Mouse (Mus musculus) limb, embryonic 10.5 days (tissue): ENCODE measurements around the gene Mtmr10. TPM values are rescaled to one million over a fixed set of nuclear protein-coding genes. Genes with fewer than 3 reads are reported as not detected.

Source experiments
- DNase-seq: peaks from one replicate; pipeline ENCODE4 v3.0.0-alpha.2; 2017; ENCODE audit warnings: low spot score
- H3K27ac ChIP-seq: fragments of 300-500 bp; sonication (generic); 2 replicates; pipeline ENCODE4 v1.5.1; 2016; ENCODE audit warnings: mild to moderate bottlenecking
- H3K27me3 ChIP-seq: fragments of 300-500 bp; sonication (generic); 2 replicates; pipeline ENCODE4 v1.6.1; 2016; ENCODE audit warnings: low read depth, mild to moderate bottlenecking; ENCODE audit not compliant: poor library complexity, severe bottlenecking
- H3K36me3 ChIP-seq: fragments of 300-500 bp; sonication (generic); 2 replicates; pipeline ENCODE4 v1.6.1; 2016; ENCODE audit warnings: mild to moderate bottlenecking, moderate library complexity
- H3K4me1 ChIP-seq: fragments of 300-500 bp; sonication (generic); 2 replicates; pipeline ENCODE4 v1.6.1; 2016
- H3K4me3 ChIP-seq: fragments of 300-500 bp; sonication (generic); 2 replicates; pipeline ENCODE4 v1.5.1; 2016; ENCODE audit warnings: mild to moderate bottlenecking, moderate library complexity
- H3K9me3 ChIP-seq: fragments of 300-500 bp; sonication (generic); replicated peaks from 2 replicates; pipeline ENCODE4 v1.6.1; 2016; ENCODE audit warnings: mild to moderate bottlenecking
- WGBS: fragments of 180-500 bp; shearing (Covaris S2); methylation state at CpG from one replicate; pipeline ENCODE4 v1.1.7; 2016; 5-methylcytosine and 5-hydroxymethylcytosine counted together
- microRNA-seq: library from miRNA; unstranded; fragments of <30 nt; microRNA quantifications from one replicate; pipeline ENCODE4, GENCODE M21; 2017
- polyA plus RNA-seq: library from polyadenylated mRNA; unstranded; fragments of >200 nt; fragmentation: Nextera tagmentation; extraction: Ambion mirVana; gene quantifications from 2 replicates; pipeline ENCODE4 v1.2.1, GENCODE M21; 2016

Mtmr10 gene
- polyA plus RNA-seq, 1 experiment from 2014 or later: 10.5 TPM

GRCm38 (mm10) chr7:64358666-64359065 lies 71.2 kb downstream of the Mtmr10 start:
- Histone ChIP-seq H3K9me3 (no peaks in the 10 kb centered on the region), H3K36me3 (peaks cover 89% of the 10 kb centered on the region), H3K4me3 (no peak overlapping the region), H3K27me3 (no peaks in the 10 kb centered on the region), H3K4me1 (no peaks in the 10 kb centered on the region), H3K27ac (no peak overlapping the region)
- 89% methylated on average over 6 of the region's 6 CpGs for WGBS
- DNase-seq: no peak

GRCm38 (mm10) chr7:64359943-64360585 lies 72.6 kb downstream of the Mtmr10 start:
- H3K4me3 ChIP-seq: no peak overlapping the region
- H3K27ac ChIP-seq: no peak overlapping the region
- no peaks in the 10 kb centered on the region for H3K4me1 ChIP-seq
- DNase-seq: no peak
- H3K36me3 ChIP-seq: peaks cover 90% of the 10 kb centered on the region
- 91% methylated on average over 20 of the region's 20 CpGs for WGBS
- no peaks in the 10 kb centered on the region for H3K27me3 ChIP-seq
- no peaks in the 10 kb centered on the region for H3K9me3 ChIP-seq

- H3K27ac ChIP-seq: no peak overlapping the region
Observed at GRCm38 (mm10) chr7:64360586-64360945, 73.1 kb downstream of the Mtmr10 start.

DNA sequence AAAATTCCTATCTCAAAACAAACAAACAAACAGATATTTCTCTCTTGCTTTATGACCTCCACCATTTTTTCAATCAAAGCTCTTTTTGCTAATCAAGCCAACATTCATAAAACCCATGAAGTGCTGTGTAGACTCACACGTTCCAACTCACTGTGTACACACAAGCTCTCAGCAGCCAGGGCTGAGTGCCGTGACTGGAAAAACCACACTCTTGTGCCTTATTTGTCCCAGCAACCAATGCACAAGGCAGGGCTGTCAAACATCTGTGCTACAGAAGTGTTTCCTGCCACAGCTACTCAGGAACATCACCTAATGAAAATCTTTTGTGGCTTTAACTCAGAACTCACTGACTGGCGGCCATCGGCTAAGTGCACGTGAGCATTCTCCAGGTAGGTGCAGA lies 78.4 kb downstream of the Mtmr10 start:
- no peak for DNase-seq
- Histone ChIP-seq H3K36me3 (peaks cover 93% of the 10 kb centered on the region), H3K4me1 (no peaks in the 10 kb centered on the region), H3K4me3 (no peak overlapping the region), H3K9me3 (no peaks in the 10 kb centered on the region), H3K27ac (no peak overlapping the region), H3K27me3 (no peaks in the 10 kb centered on the region)
- WGBS: 95% methylated on average over 5 of the region's 5 CpGs

More at GRCm38 (mm10) chr7:64360586-64360945, 73.1 kb downstream of the Mtmr10 start:
- H3K4me1 ChIP-seq: no peaks in the 10 kb centered on the region
- DNase-seq: no peak
- H3K9me3 ChIP-seq: no peaks in the 10 kb centered on the region
- 81% methylated on average over 3 of the region's 3 CpGs for whole genome bisulfite sequencing
- no peak overlapping the region for H3K4me3 ChIP-seq
- no peaks in the 10 kb centered on the region for H3K27me3 ChIP-seq
- peaks cover 90% of the 10 kb centered on the region for H3K36me3 ChIP-seq

DNA sequence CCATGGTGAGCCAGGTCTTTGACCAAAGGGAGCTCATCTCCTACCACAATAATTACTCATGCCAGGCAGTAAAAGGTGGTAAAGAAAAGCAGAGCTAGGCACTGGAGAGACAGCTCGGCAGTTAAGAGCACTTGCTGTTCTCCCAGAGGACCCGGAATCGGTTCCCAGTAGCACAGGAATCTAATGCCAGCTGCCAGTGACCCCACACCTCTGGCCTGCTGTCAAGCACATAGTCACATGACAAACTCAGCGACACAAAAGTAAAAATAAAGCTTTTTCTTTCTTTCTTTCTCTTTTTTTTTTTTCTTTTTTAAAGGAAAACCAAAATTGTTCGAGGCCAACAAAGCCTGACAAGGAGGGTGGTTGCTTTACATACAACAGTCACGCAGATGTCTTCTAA lies 82.4 kb downstream of the Mtmr10 start:
- H3K36me3 ChIP-seq: peaks cover 62% of the 10 kb centered on the region
- H3K27ac ChIP-seq: no peak overlapping the region
- H3K9me3 ChIP-seq: no peaks in the 10 kb centered on the region
- DNase-seq: no peak
- peaks cover 6% of the 10 kb centered on the region; the same call in 1 of the 2 replicates for H3K4me1 ChIP-seq
- no peaks in the 10 kb centered on the region for H3K27me3 ChIP-seq
- WGBS: 89% methylated on average over 6 of the region's 6 CpGs
- no peak overlapping the region for H3K4me3 ChIP-seq

GRCm38 (mm10) chr7:64371940-64372878 lies 84.8 kb downstream of the Mtmr10 start:
- WGBS: 91% methylated on average over 23 of the region's 23 CpGs
- no peak for DNase-seq
- H3K4me1 ChIP-seq: peaks cover 6% of the 10 kb centered on the region; the same call in 1 of the 2 replicates
- peaks cover 62% of the 10 kb centered on the region for H3K36me3 ChIP-seq
- H3K27me3 ChIP-seq: no peaks in the 10 kb centered on the region
- H3K27ac ChIP-seq: no peak overlapping the region
- peak overlapping the region; percentile 70; the same call in 1 of the 2 replicates for H3K4me3 ChIP-seq
- H3K9me3 ChIP-seq: no peaks in the 10 kb centered on the region

GRCm38 (mm10) chr7:64373147-64373829 lies 85.8 kb downstream of the Mtmr10 start:
- Histone ChIP-seq H3K27me3 (no peaks in the 10 kb centered on the region), H3K36me3 (peaks cover 65% of the 10 kb centered on the region), H3K4me3 (peak overlapping the region; percentile 70), H3K4me1 (peaks cover 6% of the 10 kb centered on the region; the same call in 1 of the 2 replicates), H3K27ac (peak overlapping the region; percentile 92), H3K9me3 (no peaks in the 10 kb centered on the region)
- no peak for DNase-seq
- 20% methylated on average over 18 of the region's 18 CpGs for WGBS

DNA sequence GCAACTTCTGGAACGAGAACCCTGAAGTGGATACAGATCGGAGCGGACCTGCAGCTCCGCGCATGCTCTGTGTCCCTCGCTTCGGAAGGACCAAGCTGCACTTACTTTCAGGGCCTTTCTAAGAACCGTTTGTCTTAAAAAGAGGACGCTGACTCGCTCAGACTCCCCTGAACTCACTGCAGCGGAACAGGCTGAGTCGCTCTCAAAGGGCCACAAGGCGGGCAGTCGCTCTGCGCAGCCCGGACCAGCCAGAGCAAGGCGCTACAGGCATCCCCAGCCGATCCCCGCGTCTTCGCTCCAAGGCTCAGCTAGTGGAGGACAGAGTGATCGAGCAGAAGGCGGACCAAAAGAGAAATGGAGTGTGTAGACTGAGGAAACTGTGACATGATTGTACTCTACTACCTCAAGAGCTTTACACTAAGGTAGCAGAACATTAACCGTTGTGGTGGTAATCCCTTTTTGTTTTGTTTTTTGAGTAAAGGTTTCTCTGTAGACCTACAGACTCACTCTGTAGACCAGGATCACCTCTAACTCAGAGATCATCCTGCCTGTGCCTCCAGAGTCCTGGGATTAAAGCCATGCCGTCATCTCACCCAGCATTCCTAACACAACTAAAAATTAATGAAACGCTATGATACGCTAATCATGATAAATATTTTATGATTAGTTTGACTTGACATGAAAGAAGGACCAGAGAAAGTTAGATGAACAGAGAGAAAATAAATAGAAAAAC lies 86.5 kb downstream of the Mtmr10 start, which contains the start of gene Fan1:
TSS of gene Fan1 (minus strand) at position 266 of the 733 bp plus-strand sequence.
- Histone ChIP-seq H3K27me3 (no peaks in the 10 kb centered on the region), H3K9me3 (no peaks in the 10 kb centered on the region), H3K4me3 (peak within 1 kb of the TSS; percentile 70), H3K27ac (peak within 1 kb of the TSS; percentile 92), H3K4me1 (peaks cover 6% of the 10 kb centered on the region; the same call in 1 of the 2 replicates), H3K36me3 (peaks cover 65% of the 10 kb centered on the region)
- WGBS: 4% methylated on average over 27 of the region's 27 CpGs
- peak; percentile 88 for DNase-seq

Small RNA genes within 50 kb of the gene (microRNA-seq; reads per million reads assigned to microRNA genes)
- gene Mir6416: not detected

Other genes with a start within 250 kb of the Mtmr10 start
- 3.6 TPM in 2 replicates for gene Trpm1, start 133.8 kb upstream of the Mtmr10 start, polyA plus RNA-seq
- 8.8 and 9.7 TPM in 2 replicates for gene Fan1, start 86.4 kb downstream of the Mtmr10 start, polyA plus RNA-seq
- gene Mphosph10, start 104.6 kb downstream of the Mtmr10 start, polyA plus RNA-seq: 51.9 and 53.3 TPM in 2 replicates
- gene Mcee, start 105.0 kb downstream of the Mtmr10 start, polyA plus RNA-seq: 42.2 and 45.1 TPM in 2 replicates
- gene Apba2, start 214.1 kb downstream of the Mtmr10 start, polyA plus RNA-seq: 6.6 and 7.8 TPM in 2 replicates